In the genomic region with DNA sequence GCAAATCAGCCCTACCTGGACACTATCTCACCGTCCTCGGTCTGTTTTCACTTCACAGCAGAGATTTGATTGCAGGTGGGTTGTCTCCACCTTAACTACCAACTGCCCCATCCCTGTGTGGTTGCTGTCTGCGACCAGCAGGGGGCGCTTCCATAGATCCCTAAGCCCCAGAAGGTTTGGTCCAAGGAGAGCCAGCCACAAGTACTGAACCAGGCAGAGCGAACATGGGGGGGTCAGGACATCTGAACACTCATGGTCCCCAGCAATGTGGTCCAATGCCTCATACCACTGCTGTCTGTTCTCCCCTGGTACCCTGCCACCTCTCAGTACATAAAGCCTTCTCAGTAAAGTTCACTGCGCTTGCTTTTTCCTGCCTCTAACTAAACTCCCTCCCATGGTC, we compare ENCODE assay signal across 7 mouse cellular contexts. TPM values are rescaled to one million over a fixed set of nuclear protein-coding genes. Genes with fewer than 3 reads are reported as not detected.
DNase-seq lines count a peak whose midpoint lies in the region; ATAC-seq lines count a peak whose summit lies in the region.

No protein-coding gene starts in this region.

- peak; percentile 56 for DNase-seq in Muller cell, postnatal 12 days (ENCODE audit: inconsistent ontology term)
- peak; percentile 74 for DNase-seq in c-Kit-positive CD71-positive TER-119-negative erythroid progenitor cells, embryonic 14.5 days (ENCODE audit: low read depth)
- DNase-seq in forebrain, embryonic 14.5 days (ENCODE audit: low spot score), result peak; percentile 71
- peak; percentile 54 for DNase-seq in heart, postnatal 25 days (ENCODE audit: low spot score)
- peak; percentile 89 for DNase-seq in large intestine, adult 2 months (ENCODE audit: low read depth, low spot score)
- DNase-seq in lung, postnatal 14 days, result peak; percentile 82
- peak; percentile 62 for DNase-seq in skeletal muscle tissue, adult 2 months (ENCODE audit: low read depth, low spot score)

- peak overlapping the region; percentile 45 for H3K4me3 ChIP-seq in forebrain, embryonic 14.5 days (ENCODE audit: low read depth, low read length)

- H3K36me3 ChIP-seq in forebrain, embryonic 14.5 days (ENCODE audit: control insufficient read depth, insufficient read depth, low read length), result no peaks in the 10 kb centered on the region

- H3K27me3 ChIP-seq in forebrain, embryonic 14.5 days (replicated peaks; ENCODE audit: control insufficient read depth, insufficient read depth, low read length), result no peaks in the 10 kb centered on the region; the same call in 1 of the 2 replicates

- peak overlapping the region; percentile 80 for H3K4me2 ChIP-seq in forebrain, embryonic 14.5 days (ENCODE audit: low read length)

- H3K27ac ChIP-seq in forebrain, embryonic 14.5 days (ENCODE audit: low read depth, low read length), result no peak overlapping the region

- WGBS in forebrain, embryonic 14.5 days, result 11% methylated on average over 6 of the region's 6 CpGs
- 7% methylated on average over 6 of the region's 6 CpGs for WGBS in large intestine, adult 2 months

- no peaks in the 10 kb centered on the region for H3K9me3 ChIP-seq in forebrain, embryonic 14.5 days (replicated peaks; ENCODE audit: control insufficient read depth, low read length)

- no peak overlapping the region for H3K9ac ChIP-seq in forebrain, embryonic 14.5 days (ENCODE audit: low read length)

- peaks cover 39% of the 10 kb centered on the region for H3K4me1 ChIP-seq in forebrain, embryonic 14.5 days (ENCODE audit: control insufficient read depth, insufficient read depth, low read length)

- no peak for ATAC-seq in forebrain, embryonic 14.5 days

- intact Hi-C loops in heart, postnatal 25 days (cut with DNase I), result loop anchor here (1.0 kb wide), 1 partner anchor 35 kb away; no protein-coding TSS in a partner anchor

RNA-seq across cellular contexts. Expression of a gene that starts 1.8 kb away (rescaled TPM):
- 42.6 and 54.7 TPM in 2 replicates for polyA plus RNA-seq in forebrain, embryonic 14.5 days (2014; fragmentation: Nextera tagmentation; extraction: Ambion mirVana)
- 10 to 100 TPM; 17.5 to 21.4 TPM for total RNA-seq in heart, postnatal 25 days (2021)
- polyA plus RNA-seq in large intestine, adult 2 months (2012; rRNA removed), result 116 and 138 TPM in 2 replicates

RNA-seq across cellular contexts. Expression of a gene that starts 17.1 kb away (rescaled TPM):
- 163 and 174 TPM in 2 replicates for polyA plus RNA-seq in forebrain, embryonic 14.5 days (2014; fragmentation: Nextera tagmentation; extraction: Ambion mirVana)
- 10 to 100 TPM; 57.5 to 64.3 TPM for total RNA-seq in heart, postnatal 25 days (2021)
- 78.3 and 78.8 TPM in 2 replicates for polyA plus RNA-seq in large intestine, adult 2 months (2012; rRNA removed)

RNA-seq across cellular contexts. Expression of a gene that starts 36.2 kb away (rescaled TPM):
- polyA plus RNA-seq in forebrain, embryonic 14.5 days (2014; fragmentation: Nextera tagmentation; extraction: Ambion mirVana), result 124 and 147 TPM in 2 replicates
- 10 to 100 TPM; 73.7 to 80.1 TPM for total RNA-seq in heart, postnatal 25 days (2021)
- 39.1 and 44.8 TPM in 2 replicates for polyA plus RNA-seq in large intestine, adult 2 months (2012; rRNA removed)

RNA-seq across cellular contexts. Expression of a gene that starts 36.2 kb away (rescaled TPM):
- polyA plus RNA-seq in forebrain, embryonic 14.5 days (2014; fragmentation: Nextera tagmentation; extraction: Ambion mirVana), result 63.1 TPM in 2 replicates
- 100 to 1,000 TPM; 542 TPM for total RNA-seq in heart, postnatal 25 days (2021)
- 100 and 148 TPM in 2 replicates for polyA plus RNA-seq in large intestine, adult 2 months (2012; rRNA removed)

RNA-seq across cellular contexts. Expression of a gene that starts 43.5 kb away (rescaled TPM):
- polyA plus RNA-seq in forebrain, embryonic 14.5 days (2014; fragmentation: Nextera tagmentation; extraction: Ambion mirVana), result 6.9 and 7.9 TPM in 2 replicates
- total RNA-seq in heart, postnatal 25 days (2021), result 1 to 10 TPM; 6.3 to 7.2 TPM
- polyA plus RNA-seq in large intestine, adult 2 months (2012; rRNA removed), result 4.3 and 5.8 TPM in 2 replicates
